Mouse (Mus musculus) liver, embryonic 15.5 days (tissue): ENCODE data around the gene Nfia. TPM values are rescaled to one million over a fixed set of nuclear protein-coding genes. Genes with fewer than 3 reads are reported as not detected.

ENCODE experiments used
- ATAC-seq: fragments of 200-750 bp; cut with Nextera tagmentation; 2 replicates; pipeline ENCODE4 v1.8.0; 2017; ENCODE audit warnings: moderate number of reproducible peaks, mild to moderate bottlenecking, moderate library complexity; ENCODE audit not compliant: insufficient read depth
- H3K27ac ChIP-seq: fragments of 300-500 bp; sonication (generic); replicated peaks from 2 replicates; pipeline ENCODE4 v1.5.1; 2015; ENCODE audit warnings: mild to moderate bottlenecking, inconsistent platforms
- H3K27me3 ChIP-seq: fragments of 300-500 bp; sonication (generic); 2 replicates; pipeline ENCODE4 v1.6.1; 2015; ENCODE audit warnings: mild to moderate bottlenecking, inconsistent platforms
- H3K36me3 ChIP-seq: fragments of 300-500 bp; sonication (generic); replicated peaks from 2 replicates; pipeline ENCODE4 v1.6.1; 2015; ENCODE audit warnings: moderate library complexity, mild to moderate bottlenecking, inconsistent platforms
- H3K4me1 ChIP-seq: fragments of 300-500 bp; sonication (generic); replicated peaks from 2 replicates; pipeline ENCODE4 v1.6.1; 2015; ENCODE audit warnings: inconsistent platforms
- H3K4me2 ChIP-seq: fragments of 300-500 bp; sonication (generic); 2 replicates; pipeline ENCODE4 v1.6.1; 2015; ENCODE audit warnings: moderate library complexity, mild to moderate bottlenecking, inconsistent platforms
- H3K4me3 ChIP-seq: fragments of 300-500 bp; sonication (generic); replicated peaks from 2 replicates; pipeline ENCODE4 v1.5.1; 2015; ENCODE audit warnings: mild to moderate bottlenecking, inconsistent platforms
- H3K9ac ChIP-seq: fragments of 300-500 bp; sonication (generic); 2 replicates; pipeline ENCODE4 v1.6.1; 2015; ENCODE audit warnings: moderate library complexity, mild to moderate bottlenecking, inconsistent platforms
- H3K9me3 ChIP-seq: fragments of 300-500 bp; sonication (generic); replicated peaks from 2 replicates; pipeline ENCODE4 v1.6.1; 2016; ENCODE audit warnings: inconsistent platforms
- WGBS: fragments of 180-500 bp; shearing (Covaris S2); methylation state at CpG from one replicate; pipeline ENCODE4 v1.1.7; 2015; ENCODE audit warnings: mixed read lengths; ENCODE audit not compliant: insufficient replicate concordance; 5-methylcytosine and 5-hydroxymethylcytosine counted together
- polyA plus RNA-seq: library from polyadenylated mRNA; unstranded; fragments of >200 nt; fragmentation: Nextera tagmentation; extraction: Ambion mirVana; gene quantifications from 2 replicates; pipeline ENCODE4 v1.2.1, GENCODE M21; 2015

The Nfia gene
- polyA plus RNA-seq, 1 experiment from 2014 or later: 4.1 TPM

GRCm38 (mm10) chr4:97860376-97860775 is 87.8 kb downstream of the Nfia start:
- ATAC-seq: no peak

GRCm38 (mm10) chr4:97860791-97861344 is 88.3 kb downstream of the Nfia start:
- H3K9ac ChIP-seq: no peak overlapping the region
- H3K4me3 ChIP-seq: no peak overlapping the region
- no peak for ATAC-seq
- no peak overlapping the region for H3K27ac ChIP-seq
- H3K4me1 ChIP-seq: 0 out of 2 replicates have a peak, but pooled peaks cover 3% of the 10 kb centered on the region
- no peaks in the 10 kb centered on the region for H3K9me3 ChIP-seq
- no peaks in the 10 kb centered on the region for H3K27me3 ChIP-seq
- no peaks in the 10 kb centered on the region for H3K36me3 ChIP-seq
- H3K4me2 ChIP-seq: no peak overlapping the region
- WGBS: 70% methylated on average over 8 of the region's 8 CpGs

More at GRCm38 (mm10) chr4:97860376-97860775, 87.8 kb downstream of the Nfia start:
- Histone ChIP-seq H3K36me3 (no peaks in the 10 kb centered on the region), H3K9ac (no peak overlapping the region), H3K4me1 (0 out of 2 replicates have a peak, but pooled peaks cover 3% of the 10 kb centered on the region), H3K27me3 (no peaks in the 10 kb centered on the region), H3K4me3 (no peak overlapping the region), H3K27ac (no peak overlapping the region), H3K4me2 (no peak overlapping the region), H3K9me3 (no peaks in the 10 kb centered on the region)
- WGBS: 41% methylated on average over 3 of the region's 3 CpGs

- no peak for ATAC-seq
- H3K27me3 ChIP-seq: no peaks in the 10 kb centered on the region
Observed at GRCm38 (mm10) chr4:97862379-97862778, 89.8 kb downstream of the Nfia start.

GRCm38 (mm10) chr4:97864276-97864675 is 91.7 kb downstream of the Nfia start:
- Histone ChIP-seq H3K4me3 (no peak overlapping the region), H3K36me3 (no peaks in the 10 kb centered on the region), H3K27me3 (no peaks in the 10 kb centered on the region), H3K27ac (no peak overlapping the region), H3K9ac (no peak overlapping the region), H3K4me2 (no peak overlapping the region), H3K9me3 (no peaks in the 10 kb centered on the region), H3K4me1 (0 out of 2 replicates have a peak, but pooled peaks cover under 1% of the 10 kb centered on the region)
- WGBS: 72% methylated on average over 2 of the region's 2 CpGs
- ATAC-seq: no peak

More at GRCm38 (mm10) chr4:97862379-97862778, 89.8 kb downstream of the Nfia start:
- H3K27ac ChIP-seq: no peak overlapping the region
- 0 out of 2 replicates have a peak, but pooled peaks cover 3% of the 10 kb centered on the region for H3K4me1 ChIP-seq
- no peak overlapping the region for H3K9ac ChIP-seq
- 74% methylated on average over 6 of the region's 6 CpGs for WGBS
- H3K9me3 ChIP-seq: no peaks in the 10 kb centered on the region
- no peaks in the 10 kb centered on the region for H3K36me3 ChIP-seq
- no peak overlapping the region for H3K4me2 ChIP-seq
- H3K4me3 ChIP-seq: no peak overlapping the region

GRCm38 (mm10) chr4:97865410-97865953 is 92.9 kb downstream of the Nfia start:
- 52% methylated on average over 3 of the region's 3 CpGs for WGBS
- Histone ChIP-seq H3K9me3 (no peaks in the 10 kb centered on the region), H3K36me3 (no peaks in the 10 kb centered on the region), H3K27me3 (no peaks in the 10 kb centered on the region), H3K4me2 (no peak overlapping the region), H3K4me1 (peaks cover 8% of the 10 kb centered on the region; the same call in 1 of the 2 replicates), H3K27ac (no peak overlapping the region), H3K4me3 (no peak overlapping the region), H3K9ac (no peak overlapping the region)
- ATAC-seq: no peak

GRCm38 (mm10) chr4:97866463-97866862 is 93.9 kb downstream of the Nfia start:
- H3K9me3 ChIP-seq: no peaks in the 10 kb centered on the region
- no peak overlapping the region for H3K9ac ChIP-seq
- ATAC-seq: no peak
- H3K27me3 ChIP-seq: no peaks in the 10 kb centered on the region
- no peak overlapping the region for H3K4me2 ChIP-seq
- no peak overlapping the region for H3K4me3 ChIP-seq
- peaks cover 8% of the 10 kb centered on the region; the same call in 1 of the 2 replicates for H3K4me1 ChIP-seq
- H3K36me3 ChIP-seq: no peaks in the 10 kb centered on the region
- WGBS: 66% methylated on average over 5 of the region's 5 CpGs
- H3K27ac ChIP-seq: no peak overlapping the region

GRCm38 (mm10) chr4:97868307-97868937 is 95.9 kb downstream of the Nfia start:
- Histone ChIP-seq H3K4me2 (peak overlapping the region; percentile 41), H3K4me1 (peaks cover 8% of the 10 kb centered on the region; the same call in 1 of the 2 replicates), H3K36me3 (no peaks in the 10 kb centered on the region), H3K27ac (peak overlapping the region; percentile 74), H3K9ac (no peak overlapping the region), H3K9me3 (no peaks in the 10 kb centered on the region), H3K4me3 (no peak overlapping the region), H3K27me3 (no peaks in the 10 kb centered on the region)
- ATAC-seq: peak; percentile 63
- 62% methylated on average over 10 of the region's 10 CpGs for WGBS

GRCm38 (mm10) chr4:97868938-97869440 is 96.5 kb downstream of the Nfia start:
- no peaks in the 10 kb centered on the region for H3K36me3 ChIP-seq
- peak overlapping the region; percentile 41; the same call in 1 of the 2 replicates for H3K4me2 ChIP-seq
- ATAC-seq: no peak
- H3K27me3 ChIP-seq: no peaks in the 10 kb centered on the region
- peak overlapping the region; percentile 74 for H3K27ac ChIP-seq
- H3K9ac ChIP-seq: no peak overlapping the region
- 80% methylated on average over 27 of the region's 27 CpGs for WGBS
- H3K9me3 ChIP-seq: no peaks in the 10 kb centered on the region
- H3K4me1 ChIP-seq: peaks cover 8% of the 10 kb centered on the region; the same call in 1 of the 2 replicates
- no peak overlapping the region for H3K4me3 ChIP-seq

- Histone ChIP-seq H3K9ac (no peak overlapping the region), H3K4me3 (no peak overlapping the region)
- 68% methylated on average over 7 of the region's 7 CpGs for WGBS
Observed at GRCm38 (mm10) chr4:97869451-97869850, 96.9 kb downstream of the Nfia start.

GRCm38 (mm10) chr4:97871770-97872439 is 99.4 kb downstream of the Nfia start:
- Histone ChIP-seq H3K36me3 (no peaks in the 10 kb centered on the region), H3K9ac (no peak overlapping the region), H3K4me2 (no peak overlapping the region), H3K4me3 (no peak overlapping the region), H3K27me3 (no peaks in the 10 kb centered on the region), H3K27ac (no peak overlapping the region), H3K9me3 (no peaks in the 10 kb centered on the region), H3K4me1 (peaks cover 8% of the 10 kb centered on the region; the same call in 1 of the 2 replicates)
- no peak for ATAC-seq
- WGBS: 51% methylated on average over 9 of the region's 9 CpGs

More at GRCm38 (mm10) chr4:97869451-97869850, 96.9 kb downstream of the Nfia start:
- no peaks in the 10 kb centered on the region for H3K27me3 ChIP-seq
- peaks cover 8% of the 10 kb centered on the region; the same call in 1 of the 2 replicates for H3K4me1 ChIP-seq
- ATAC-seq: no peak
- no peaks in the 10 kb centered on the region for H3K36me3 ChIP-seq
- peak overlapping the region; percentile 74; the same call in 1 of the 2 replicates for H3K27ac ChIP-seq
- H3K4me2 ChIP-seq: 0 out of 2 replicates have a peak overlapping the region, but pooled peaks have one; percentile 41
- no peaks in the 10 kb centered on the region for H3K9me3 ChIP-seq
